Mouse (Mus musculus) G1E (cell line): Measurements from ENCODE around the gene Kpna2.

Experiments used
- CTCF ChIP-seq: IDR thresholded peaks from 2 replicates; pipeline ENCODE4 v1.5.1; 2012; ENCODE audit warnings: low read depth, low read length, inconsistent platforms, mixed read lengths
- GATA1 ChIP-seq: IDR thresholded peaks from 2 replicates; pipeline ENCODE4 v1.6.1; 2012; ENCODE audit warnings: borderline replicate concordance, low read length, inconsistent platforms, mixed read lengths
- GATA2 ChIP-seq: IDR thresholded peaks from 2 replicates; pipeline ENCODE4 v1.6.1; 2012; ENCODE audit warnings: low read depth, low read length, inconsistent platforms, borderline replicate concordance
- TAL1 ChIP-seq: conservative IDR thresholded peaks from 2 replicates; pipeline ENCODE4 v1.6.1; 2012; ENCODE audit warnings: low read depth, low read length, inconsistent platforms, mixed read lengths

DNA sequence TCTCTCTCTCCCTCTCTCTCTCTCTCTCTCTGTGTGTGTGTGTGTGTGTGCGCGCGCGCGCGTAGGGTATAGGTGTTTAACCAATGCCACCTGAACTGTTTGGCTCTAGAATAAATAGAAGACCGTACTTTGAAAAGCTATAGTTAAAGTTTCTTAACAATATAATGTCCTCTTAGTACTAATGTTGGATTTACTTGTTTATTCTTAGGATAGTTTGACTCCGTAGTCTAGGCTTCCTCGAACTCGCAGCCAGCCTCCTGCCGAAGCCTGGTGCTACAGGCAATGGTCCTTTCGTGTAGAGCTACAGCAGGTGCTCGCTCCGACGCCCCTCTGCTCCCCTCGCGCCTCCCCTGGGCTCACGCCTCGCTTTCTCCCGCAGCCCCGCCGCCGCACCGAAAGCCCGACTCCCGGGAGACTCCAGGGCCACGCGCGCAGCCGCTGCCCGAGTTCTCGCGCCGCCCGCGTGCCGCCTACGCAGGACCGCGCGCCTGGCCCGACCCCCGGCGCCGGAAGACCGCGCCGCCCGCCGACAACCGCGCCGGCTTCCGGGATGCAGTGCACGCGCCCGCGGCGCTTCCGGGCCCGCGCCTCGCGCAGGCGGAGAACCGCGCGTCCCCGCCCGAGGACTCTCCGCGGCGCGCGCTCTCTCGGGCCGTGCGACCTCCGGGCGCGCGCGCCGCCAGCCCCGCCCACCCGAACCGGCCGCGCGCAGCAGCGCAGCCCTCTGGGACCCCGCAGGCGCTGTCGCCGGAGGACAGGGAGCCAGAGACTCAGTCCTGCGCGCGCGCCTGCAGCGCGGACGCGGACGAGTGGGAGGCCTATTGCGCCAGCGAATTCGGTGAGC is 28.3 kb upstream of the Kpna2 start:
- TF ChIP-seq CTCF (no peak), GATA1 (no peak), TAL1 (no peak), GATA2 (no peak)
